Mouse (Mus musculus): ENCODE results near the gene Rgcc.

The Rgcc gene

GRCm38 (mm10) chr14:79301466-79301875 is at the start of gene Rgcc:
TSS of gene Rgcc (minus strand) at chr14:79301645.
- peak; percentile 98 for DNase-seq (ENCODE audit: low spot score)

DNA sequence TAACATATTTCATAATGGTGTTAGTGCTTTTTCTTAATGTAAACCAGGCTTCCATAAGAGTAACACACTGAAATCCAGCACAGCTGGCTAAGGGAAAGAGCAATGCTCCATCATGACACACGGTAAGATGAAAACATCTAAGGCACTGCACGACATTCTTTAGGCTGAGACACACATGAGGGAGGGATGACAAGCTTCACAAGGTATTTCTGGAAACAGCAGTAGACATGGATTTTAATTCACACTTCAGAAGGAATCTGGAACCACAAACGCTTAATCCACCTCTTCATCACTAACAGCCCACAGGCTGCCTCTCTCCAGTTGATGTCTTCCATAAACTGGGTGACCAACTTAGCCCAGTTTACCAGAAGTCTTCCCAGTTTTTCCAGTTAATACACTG is 44.9 kb upstream of the Rgcc start:
- no peak for DNase-seq (ENCODE audit: low spot score)

- no peak for DNase-seq (ENCODE audit: low spot score)
These were observed 34.2 kb upstream of the Rgcc start for GRCm38 (mm10) chr14:79335613-79336012.

GRCm38 (mm10) chr14:79331936-79332335 is 30.5 kb upstream of the Rgcc start:
- DNase-seq (ENCODE audit: low spot score), result no peak

- no peak for DNase-seq (ENCODE audit: low spot score)
These were observed 29.6 kb upstream of the Rgcc start for GRCm38 (mm10) chr14:79330944-79331561.

DNA sequence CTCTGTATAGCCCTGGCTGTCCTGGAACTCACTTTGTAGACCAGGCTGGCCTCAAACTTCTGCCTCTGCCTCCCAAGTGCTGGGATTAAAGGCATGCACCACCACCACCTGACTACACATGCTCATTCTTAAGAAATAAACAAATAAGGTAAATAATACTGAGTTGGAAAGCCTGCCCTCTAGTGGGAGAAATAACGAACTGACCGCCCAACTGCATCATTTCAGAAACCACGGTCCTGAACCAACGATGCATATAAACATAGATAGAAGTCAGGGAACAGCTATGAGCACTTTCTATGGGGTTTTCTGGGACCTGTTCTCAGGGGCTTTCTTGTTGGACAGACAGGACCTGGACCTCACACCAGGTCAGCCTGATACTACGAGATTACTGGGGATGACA is 25.6 kb upstream of the Rgcc start:
- DNase-seq (ENCODE audit: low spot score), result peak; percentile 32

DNA sequence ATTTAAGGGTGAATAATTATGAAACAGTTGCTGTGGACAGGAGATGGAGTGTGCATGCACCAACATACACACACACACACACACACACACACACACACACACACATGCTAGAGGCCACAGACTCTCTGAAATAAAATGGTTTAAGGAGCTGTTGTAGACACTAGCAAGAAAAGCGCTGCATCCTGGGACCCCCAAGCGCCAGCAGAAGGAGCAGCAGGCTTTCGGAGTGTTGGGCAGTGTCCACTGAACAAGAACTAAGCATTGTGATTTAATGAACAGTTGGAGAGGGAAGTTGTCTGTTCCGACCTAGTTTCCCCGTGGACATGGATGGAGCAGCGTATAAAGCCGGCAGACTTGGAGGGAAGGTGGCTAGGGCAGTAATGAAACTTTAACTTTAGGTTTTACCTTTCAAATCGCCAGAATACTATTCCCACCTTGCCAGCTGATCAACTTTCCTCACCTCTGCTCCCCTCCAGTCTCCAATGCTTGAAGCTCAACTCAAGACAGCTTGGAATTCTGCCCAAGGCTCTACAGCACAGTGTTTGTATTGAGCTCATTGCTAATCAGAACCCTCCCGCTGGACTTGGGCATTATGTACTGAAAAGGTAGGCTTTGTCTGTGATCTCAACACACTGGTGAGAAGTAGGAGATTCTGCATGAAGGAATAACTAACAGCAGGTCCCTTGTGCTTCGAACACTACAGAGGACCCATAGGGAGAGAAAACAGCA is 22.8 kb upstream of the Rgcc start:
- DNase-seq (ENCODE audit: low spot score), result no peak

- DNase-seq (ENCODE audit: low spot score), result no peak
These were observed 20.4 kb upstream of the Rgcc start for GRCm38 (mm10) chr14:79321881-79322280.

GRCm38 (mm10) chr14:79321152-79321551 is 19.7 kb upstream of the Rgcc start:
- peak; percentile 84 for DNase-seq (ENCODE audit: low spot score)

GRCm38 (mm10) chr14:79317602-79318001 is 16.2 kb upstream of the Rgcc start:
- DNase-seq (ENCODE audit: low spot score), result no peak

DNA sequence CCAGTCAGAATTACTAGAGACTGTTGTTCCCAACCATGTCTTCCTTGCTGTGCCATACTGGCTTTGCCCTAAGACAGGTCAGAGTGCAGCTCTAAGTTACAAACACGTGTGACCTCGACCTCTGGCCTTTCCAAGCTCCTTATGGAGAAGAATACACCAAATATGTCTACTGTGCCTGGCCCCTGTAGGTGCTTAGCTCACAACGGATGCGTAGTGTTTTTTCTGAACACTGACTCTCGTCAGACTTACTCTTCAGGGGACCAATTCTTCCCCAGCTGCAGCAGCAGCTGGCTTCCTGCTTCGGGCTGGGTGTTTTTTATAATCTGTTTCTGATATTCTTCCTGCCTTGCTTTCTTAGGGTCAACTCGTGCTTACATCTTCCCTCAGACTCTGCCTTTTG is 14.4 kb upstream of the Rgcc start:
- DNase-seq (ENCODE audit: low spot score), result peak; percentile 57

GRCm38 (mm10) chr14:79314245-79315010 is 13.0 kb upstream of the Rgcc start:
- DNase-seq (ENCODE audit: low spot score), result no peak

- DNase-seq (ENCODE audit: low spot score), result no peak
These were observed 12.2 kb upstream of the Rgcc start for GRCm38 (mm10) chr14:79313439-79314175.

DNA sequence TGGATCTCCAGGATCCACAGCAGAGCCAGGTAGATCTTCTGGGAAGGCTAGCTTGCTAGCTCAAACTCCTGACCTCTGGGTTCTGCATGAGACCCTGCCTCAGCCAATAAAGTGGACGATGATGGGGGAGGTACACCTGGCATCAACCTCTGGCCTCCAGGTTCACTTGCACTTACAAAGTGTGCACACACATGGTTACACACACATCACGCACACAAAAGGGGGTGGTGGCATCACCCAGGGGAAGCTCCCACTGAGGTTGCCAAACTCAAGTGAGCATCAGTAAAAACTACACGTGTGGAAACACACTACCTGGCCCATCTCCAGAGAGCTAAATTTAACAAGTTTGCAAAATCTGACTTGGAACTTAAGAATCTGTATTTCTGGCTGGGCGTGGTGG is 11.3 kb upstream of the Rgcc start:
- no peak for DNase-seq (ENCODE audit: low spot score)

DNA sequence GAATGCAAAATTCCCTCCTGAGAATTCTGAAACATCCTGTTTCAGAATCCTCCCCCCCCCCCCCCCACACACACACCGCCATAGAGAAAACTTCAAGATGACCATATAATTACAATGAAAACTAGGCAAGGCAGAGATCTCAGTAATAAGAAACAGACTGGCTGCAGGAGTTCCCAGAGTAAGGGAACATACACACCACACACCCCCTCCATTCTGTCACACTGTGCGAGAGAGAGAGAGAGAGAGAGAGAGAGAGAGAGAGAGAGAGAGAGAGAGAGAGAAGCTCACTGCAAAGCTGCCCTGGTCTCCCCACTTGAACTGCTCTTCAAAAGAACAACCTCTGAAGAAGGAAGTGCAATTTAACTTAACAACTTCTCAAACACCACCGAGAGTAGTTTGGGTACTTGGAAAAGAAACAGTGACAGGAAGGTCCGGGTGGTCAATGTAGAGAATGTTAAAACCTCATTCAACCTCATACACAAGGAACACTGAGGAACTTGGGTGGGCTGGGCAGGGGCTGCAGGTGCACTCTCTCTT is 10.5 kb upstream of the Rgcc start:
- DNase-seq (ENCODE audit: low spot score), result no peak

GRCm38 (mm10) chr14:79309115-79309514 is 7.7 kb upstream of the Rgcc start:
- DNase-seq (ENCODE audit: low spot score), result no peak

DNA sequence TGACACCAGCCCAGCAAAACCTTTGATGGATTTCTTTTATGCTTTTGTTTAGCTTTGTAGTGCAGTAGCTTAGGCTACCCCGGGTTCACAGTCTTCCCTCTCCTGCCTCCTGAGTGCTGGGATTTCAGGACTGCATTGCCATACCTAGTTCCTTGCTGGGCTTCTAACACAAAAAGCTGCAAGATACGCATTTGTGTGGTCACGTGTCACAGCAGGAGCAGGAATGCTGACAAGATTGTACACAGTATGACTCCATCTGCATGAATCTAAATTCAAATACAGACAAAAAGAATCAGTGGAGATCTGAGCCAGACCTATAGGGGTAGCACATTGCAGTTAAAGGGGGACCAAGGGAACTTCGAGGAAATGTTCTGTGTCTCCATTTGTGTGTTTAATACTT is 6.9 kb upstream of the Rgcc start:
- DNase-seq (ENCODE audit: low spot score), result no peak

DNA sequence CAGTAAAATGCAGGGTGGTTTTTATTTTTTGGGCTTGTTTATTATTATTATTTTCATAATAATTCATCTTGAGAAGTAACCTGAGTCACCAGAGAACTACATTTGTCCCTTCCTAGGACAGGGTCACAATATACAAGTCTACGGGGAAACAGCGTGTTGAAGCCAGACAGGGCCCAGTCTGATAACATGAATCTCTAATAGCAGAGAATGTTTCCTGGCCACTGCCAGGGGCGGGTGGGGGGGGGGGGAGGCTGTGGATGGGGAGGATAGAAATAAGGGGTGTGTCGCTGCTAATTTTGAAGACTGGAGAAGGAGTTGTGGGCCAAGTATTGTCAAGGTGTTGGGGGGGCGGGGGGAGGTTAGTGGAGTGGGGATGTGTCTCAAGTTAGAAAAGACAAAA is 6.5 kb upstream of the Rgcc start:
- no peak for DNase-seq (ENCODE audit: low spot score)

DNA sequence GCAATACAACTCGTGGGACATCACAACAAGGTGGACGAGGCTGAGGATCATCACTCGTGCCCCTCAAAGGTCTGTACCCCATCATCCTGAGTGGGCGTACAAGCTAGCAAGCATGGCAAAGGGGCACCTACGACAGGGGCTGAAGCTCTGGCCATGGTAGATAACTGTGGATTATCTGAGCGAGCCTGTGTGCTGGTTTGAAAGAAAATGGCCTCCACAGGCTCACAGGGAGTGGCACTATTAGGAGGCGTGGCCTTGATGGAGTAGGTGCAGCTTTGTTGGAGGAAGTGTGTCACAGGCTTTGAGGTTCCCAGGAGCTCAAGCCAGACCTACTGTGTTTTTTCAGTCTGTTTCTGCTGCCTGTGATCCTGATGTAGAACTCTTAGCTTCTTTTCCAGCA is 5.7 kb upstream of the Rgcc start:
- DNase-seq (ENCODE audit: low spot score), result no peak

GRCm38 (mm10) chr14:79304873-79305464 is 3.5 kb upstream of the Rgcc start:
- no peak for DNase-seq (ENCODE audit: low spot score)

- no peak for DNase-seq (ENCODE audit: low spot score)
These were observed 1.7 kb upstream of the Rgcc start for GRCm38 (mm10) chr14:79303150-79303549.

All from embryo, embryonic 10 days (tissue).